Mouse (Mus musculus) ovary, adult 18-20 months (tissue): ENCODE data around the gene Macrod2.

ENCODE experiments used
- DNase-seq: peaks from one replicate; pipeline ENCODE4 v3.0.0; 2022; ENCODE audit warnings: low spot score, mixed read lengths

The Macrod2 gene

DNA sequence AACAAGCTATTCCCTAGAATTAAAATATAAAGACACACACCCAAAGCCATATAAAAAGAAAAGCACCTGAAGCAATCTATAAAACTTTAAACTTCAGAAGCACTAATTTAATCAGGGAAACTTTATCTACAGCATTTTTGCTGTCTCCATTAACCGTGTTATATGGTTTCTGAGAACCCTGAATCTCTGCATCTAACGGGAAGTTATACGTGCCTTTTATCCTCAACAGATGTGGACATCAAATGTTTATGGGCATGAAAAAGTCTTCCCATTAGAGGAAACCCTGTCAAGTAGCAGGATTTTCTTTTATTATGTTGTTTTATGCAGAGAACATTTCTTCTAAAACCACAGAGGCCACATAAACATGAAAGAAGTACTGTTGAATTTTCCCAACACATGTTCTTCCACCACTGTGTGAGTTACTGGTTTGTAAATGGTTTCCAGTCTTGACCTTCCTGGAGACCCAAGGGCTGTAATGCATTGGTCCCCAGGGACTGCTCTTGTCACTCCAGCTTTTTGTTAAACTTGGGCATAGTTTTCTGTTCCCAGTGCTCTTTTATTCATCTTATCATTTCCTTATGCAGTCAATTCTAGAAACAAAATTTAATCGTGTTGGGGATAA lies 1629.5 kb downstream of the Macrod2 start:
- DNase-seq, result no peak

DNA sequence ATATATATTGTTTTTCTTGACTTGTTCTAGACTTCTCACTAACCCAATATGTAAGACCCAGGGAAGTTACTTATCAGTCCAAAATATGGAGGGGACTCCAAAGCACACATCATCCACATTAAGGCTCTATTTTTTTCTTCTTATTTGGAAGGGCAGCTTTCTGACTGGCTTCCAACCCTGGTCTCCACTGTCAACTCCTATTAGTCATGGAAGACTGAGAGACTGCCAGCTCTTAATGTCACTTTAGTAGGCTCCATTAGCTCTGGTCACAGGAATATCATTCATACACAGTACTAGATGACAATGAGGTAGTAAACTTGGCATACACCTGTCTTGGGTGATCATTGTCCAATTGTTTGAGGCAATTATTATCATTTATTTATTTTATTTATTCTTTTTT lies 1631.6 kb downstream of the Macrod2 start:
- no peak for DNase-seq

DNA sequence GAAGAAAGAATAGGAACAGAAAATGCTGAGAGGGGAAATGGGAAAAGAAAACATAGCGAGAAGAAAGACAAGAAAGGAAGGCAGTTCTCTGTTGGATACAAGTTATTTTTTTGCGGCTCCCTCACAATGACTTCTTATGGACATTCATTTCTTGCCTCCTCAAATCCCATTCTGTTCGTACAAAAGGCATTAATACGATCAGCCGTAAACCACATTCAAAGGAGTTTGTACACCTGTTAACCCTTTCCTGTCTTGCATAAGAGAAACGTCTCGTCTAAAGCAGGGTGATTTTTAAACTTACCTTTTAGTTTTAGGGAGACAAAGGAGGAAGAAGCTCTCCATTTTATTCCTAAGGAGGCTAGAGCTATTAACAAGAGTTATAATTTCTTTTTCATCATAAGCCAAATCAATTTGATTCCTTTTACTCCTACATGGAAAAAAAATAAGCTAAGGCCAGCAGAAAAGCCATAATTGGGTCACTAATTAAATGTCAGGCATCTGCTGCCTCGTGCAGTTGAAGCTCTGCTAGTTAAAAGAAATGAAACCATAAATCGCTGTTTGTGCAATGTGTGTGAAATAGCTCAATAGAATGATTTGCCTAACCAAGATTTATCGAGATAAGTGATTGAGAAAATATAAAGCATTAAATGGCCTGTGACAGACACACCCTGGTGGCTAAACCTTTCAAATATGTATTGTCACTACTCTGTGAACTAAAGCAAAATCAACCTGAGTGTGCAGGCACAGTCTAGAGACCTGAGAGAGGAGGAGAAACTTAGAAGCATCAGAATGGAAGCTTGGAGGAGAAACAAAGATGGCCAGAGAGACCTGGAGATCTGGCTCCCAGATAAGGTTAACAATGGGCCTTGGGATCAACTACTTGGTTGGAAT lies 1635.9 kb downstream of the Macrod2 start:
- DNase-seq, result no peak

DNA sequence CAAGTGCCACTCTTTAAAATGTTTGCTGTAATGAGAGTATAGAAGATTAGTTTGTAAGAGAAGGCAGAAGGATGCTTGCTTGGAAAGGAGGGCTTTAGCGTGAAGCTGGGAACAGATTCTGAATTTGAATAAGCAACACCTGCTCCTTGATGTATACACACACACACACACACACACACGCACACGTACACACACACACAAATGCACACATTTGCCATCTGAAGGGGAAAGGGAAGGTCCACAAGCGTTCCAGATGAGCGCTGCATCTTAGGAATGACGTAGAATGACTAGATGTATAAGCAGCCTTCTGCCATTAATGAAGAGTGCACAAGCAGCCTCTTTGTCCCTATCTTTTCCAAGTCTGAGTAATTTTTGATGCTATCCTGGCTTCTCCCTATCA lies 1660.5 kb downstream of the Macrod2 start:
- no peak for DNase-seq

DNA sequence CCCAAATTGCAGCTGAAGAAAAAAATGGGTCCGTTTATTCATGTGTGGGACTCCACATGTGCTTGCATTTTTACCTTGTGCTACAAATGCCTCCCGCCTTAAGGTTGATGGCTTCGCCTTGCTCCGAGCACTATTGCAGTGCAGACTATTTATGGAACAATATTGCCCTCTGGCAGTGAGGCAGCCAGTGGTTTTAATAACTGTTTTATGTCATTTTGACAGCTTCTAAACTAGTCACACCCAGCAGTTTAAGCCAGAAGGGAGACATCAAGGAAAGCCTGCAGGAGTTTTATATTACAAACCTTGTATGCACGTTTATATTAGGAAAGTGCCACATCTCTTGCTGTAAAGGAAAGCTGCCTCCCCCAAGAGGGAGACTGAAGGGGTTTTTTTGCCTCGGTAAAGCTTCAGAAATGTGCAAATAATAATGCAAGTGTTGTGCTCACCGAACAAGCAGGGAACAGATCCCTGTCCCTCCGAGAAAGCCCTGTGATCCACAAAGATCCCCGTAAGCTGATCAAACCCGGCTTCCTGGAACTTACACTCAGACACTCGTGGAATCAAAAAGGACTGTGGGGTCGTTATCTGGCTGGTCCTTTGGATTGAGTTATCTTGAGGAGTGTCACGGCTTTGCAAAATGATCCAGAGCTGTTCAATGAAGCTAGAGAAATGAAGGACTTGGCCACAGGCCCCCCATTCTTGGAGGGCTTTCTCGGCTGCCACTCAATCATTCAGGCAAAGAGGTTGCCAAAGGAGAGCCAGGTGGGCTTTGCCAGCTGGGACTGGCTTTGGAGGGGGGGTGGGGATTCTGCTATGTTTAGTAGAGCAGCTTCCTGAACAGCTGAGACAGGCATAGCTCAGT lies 1663.0 kb downstream of the Macrod2 start:
- no peak for DNase-seq

DNA sequence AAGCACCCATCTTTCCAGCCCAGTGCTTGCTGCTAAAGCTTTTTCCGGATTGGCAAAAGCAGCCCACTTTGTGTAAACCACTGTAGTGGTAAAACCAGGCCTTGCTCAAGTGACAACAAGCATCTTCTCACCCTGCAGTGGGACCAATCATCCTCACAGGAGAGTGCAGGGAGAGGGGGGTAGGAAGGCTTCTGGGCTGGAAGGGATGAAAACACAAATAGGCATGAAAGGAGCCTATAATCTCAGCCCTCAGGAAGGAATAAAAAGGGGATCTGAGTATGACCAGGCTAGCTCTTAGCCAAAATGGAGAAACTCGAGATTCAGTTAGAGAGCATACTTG lies 1663.6 kb downstream of the Macrod2 start:
- DNase-seq, result no peak

DNA sequence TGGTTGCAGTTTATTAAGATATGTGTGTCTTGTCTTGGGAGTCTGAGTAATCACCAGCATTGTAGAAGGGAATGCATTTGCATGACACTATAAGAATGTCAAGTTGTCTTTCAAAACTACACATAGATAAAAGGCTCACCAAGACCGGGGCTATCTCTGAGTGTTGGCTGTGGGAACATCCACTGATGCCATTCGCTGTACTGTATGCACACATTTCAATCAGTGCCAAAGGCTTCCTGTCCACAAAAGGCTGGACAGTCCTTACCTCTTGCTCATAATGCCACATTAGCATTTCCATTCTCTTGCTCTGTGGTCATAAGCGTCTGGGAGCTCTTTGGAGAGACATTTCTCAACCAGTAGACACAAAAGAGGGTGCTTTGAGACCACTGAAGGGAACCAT lies 1713.8 kb downstream of the Macrod2 start:
- no peak for DNase-seq

DNA sequence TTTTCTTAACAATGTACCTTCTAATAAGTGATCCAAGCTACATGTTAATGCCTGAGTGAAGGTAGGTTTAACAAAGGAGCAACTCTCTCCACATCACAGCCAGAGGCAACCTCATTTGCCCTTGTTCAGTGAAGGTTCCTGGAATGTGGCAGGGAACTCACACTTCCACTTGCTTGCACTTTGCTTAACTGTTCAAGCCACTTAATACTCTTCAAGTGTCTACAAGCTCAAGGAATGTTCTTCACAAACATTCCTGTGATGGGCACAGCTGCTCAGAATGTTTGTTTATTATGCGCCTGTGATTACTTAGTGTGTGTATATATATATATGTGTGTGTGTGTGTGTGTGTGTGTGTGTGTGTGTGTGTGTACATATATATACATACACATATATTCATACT lies 1721.5 kb downstream of the Macrod2 start:
- no peak for DNase-seq

DNA sequence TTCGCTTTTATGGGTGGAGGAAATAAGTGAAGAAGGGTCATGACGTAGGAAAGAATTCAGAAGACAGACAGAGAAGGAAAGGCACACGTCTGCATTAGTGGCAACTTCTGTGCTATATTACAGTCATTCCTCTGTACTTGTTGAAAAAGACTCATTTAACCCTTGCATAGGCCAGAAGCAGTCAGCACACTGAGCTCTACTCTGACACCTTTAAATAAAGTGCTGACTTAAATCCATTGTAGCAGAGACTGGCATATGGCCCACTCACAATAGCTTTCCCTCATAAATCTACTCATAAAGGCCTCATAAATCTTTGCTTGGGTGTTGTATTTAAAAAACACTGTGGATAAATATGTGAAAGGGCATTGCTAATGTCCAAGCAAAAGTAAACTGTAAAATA lies 1733.0 kb downstream of the Macrod2 start:
- DNase-seq, result no peak

DNA sequence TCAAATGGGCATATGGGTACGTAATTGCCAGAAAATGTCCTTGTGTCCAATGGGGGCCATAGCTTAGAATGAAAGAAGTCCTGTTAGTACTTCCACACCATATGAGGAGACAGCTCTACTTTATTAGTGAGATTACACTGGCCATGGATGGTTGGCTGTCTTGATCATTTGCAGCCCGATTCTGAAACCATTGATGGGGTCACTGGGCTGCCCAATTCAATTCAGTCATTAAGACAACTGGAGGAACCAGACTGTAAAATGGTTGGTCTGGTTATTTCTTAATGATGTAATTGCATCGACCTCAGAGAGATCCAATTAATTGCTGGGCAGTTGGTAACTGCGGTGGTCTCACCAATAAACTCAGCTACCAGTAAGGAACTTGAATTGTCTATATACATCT lies 1734.1 kb downstream of the Macrod2 start:
- DNase-seq, result no peak

DNA sequence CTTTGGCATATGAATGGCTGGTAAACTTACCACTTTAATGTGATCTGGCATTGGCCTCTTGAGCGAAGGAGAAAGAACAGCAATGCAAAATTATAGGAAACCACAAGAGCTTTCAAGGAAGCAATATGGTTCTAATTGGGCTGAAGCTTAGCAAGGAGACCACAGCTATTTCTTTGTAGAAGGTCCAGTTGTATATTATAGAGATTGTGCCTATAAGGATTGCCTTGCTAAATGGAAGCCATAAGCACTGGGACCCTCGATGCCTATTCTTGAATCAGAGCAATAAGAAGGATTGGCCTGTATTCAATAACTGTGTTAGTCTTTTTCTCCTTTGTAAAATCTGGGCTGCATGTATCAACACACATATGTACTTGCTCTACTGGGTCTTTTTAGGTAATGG lies 1754.2 kb downstream of the Macrod2 start:
- no peak for DNase-seq

DNA sequence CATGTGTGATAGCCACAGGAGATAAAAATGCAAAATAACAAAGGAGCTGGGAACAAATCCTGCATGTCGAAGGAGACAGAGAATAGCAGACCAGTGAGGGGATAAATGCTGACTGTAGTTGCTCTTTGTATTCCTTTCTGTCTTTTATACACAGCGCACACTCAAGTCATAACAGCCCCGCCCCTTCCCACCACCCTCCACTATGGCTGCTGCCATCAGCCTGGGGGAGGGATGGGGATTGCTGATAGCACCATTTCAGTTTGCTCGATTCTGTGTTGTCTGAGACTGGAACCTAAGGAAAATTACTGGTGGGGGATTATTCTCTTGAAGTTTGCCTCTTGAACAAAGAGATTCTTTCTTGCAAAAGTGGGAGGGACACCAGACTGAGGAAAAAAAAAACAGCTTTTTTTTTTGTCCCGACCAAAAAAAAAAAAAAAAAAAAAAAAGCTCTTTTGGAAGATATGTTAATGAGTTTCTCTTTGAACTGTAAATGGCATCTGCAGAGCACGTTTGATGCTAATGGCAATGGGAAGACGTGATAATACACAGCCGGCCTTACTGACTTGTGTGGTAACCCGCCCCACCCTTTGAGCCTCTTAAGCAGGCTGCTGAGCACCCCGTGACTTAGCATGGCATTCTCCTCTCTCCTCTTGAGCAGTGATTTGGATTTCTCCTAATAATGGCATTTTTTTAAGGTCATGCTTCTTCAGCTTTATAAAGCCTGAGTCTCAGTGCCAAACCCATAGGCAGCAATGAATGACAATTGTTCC lies 1768.6 kb downstream of the Macrod2 start:
- DNase-seq, result no peak

DNA sequence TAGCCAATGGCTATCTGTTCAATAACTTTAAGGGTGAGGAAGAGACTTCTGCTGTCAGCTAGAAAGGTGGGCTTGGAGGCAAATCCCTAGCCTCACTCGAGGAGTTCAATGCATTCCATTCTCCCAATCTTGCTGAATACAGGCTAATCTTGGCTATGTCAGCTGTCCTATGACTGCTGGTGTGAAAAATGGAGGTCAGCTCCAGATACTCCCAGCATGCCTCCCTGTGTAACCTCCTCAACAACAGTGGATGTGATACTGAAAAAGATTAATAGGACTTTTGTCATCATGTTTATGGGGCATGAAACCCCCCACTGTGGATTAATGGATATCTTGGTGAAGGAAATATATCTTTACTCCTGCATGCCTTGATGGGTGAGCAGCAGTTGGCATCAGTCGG lies 1774.5 kb downstream of the Macrod2 start:
- no peak for DNase-seq

DNA sequence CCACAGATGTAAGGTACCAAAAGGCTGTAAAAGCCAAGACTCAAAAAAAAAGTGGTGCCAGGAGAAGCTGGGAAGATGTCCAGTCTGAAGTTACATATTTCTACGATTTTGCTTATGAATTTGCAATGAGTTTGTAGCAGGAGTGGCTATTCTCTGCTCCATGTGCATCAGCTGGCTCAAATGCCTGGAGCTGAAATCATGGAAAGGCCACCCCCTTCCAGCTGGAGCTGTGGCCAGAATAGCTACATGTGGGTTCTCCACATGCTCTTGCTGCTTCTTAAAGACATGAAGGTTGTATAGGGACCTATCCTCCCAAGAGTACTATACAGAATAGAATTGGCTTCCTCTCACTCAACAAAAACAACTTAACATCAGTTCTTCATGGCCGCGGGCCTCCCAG lies 1777.6 kb downstream of the Macrod2 start:
- no peak for DNase-seq

DNA sequence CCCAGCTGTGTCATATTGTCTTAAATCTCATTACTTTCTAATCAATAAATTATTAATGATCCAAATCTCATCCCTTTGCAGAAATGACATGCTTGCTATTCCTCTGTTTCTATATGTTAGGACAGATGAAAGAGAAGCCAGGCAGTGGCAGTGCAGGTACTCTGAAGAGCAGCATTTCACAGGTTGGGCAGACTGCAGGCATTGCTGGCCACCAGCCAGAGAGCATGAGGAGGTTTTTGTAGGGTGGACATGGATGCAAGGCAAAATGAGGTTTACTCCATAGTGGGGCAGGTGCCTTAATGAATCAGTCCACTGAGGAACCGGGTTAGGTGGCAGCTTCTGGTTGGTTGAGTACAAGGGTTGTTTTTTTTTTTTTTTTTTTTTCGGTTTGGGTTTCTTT lies 1778.9 kb downstream of the Macrod2 start:
- no peak for DNase-seq

DNA sequence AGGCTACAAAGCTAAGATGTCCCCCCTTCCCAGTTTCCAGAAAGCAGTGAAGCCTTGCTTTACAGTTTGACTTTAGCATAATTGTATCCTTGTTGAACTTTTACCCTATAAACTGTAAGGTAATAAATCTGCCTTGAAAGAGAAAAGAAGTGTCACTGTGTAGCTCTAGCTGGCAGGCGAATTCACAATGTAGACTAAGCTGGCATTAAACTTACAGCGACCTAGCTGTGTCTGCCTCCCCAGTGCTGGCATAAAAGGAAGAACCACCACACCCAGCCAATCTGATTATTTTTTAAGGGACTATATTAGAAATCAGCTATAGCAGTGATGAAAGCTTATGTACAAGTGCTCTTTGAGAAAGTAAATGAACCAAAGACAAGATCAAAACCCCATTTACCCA lies 1791.8 kb downstream of the Macrod2 start:
- DNase-seq, result no peak

DNA sequence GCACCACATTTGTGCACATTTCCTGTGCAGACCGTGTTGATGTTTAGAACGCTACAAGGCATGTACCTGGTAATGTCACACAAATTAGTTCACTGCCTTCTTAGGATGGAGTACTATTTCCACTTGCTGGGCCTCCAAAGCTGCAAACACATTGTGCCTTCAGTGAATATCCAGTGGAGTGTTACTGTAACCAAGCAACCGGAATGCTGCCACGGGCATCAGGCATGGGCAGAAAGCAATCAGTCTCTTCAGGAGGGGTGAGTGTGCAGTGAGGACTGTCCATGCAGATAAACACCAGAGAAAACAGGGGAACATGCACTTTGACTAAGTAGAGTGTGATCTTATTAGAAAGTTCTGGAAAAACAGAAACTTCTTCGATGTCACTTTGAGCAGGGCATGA lies 1792.3 kb downstream of the Macrod2 start:
- DNase-seq, result no peak

DNA sequence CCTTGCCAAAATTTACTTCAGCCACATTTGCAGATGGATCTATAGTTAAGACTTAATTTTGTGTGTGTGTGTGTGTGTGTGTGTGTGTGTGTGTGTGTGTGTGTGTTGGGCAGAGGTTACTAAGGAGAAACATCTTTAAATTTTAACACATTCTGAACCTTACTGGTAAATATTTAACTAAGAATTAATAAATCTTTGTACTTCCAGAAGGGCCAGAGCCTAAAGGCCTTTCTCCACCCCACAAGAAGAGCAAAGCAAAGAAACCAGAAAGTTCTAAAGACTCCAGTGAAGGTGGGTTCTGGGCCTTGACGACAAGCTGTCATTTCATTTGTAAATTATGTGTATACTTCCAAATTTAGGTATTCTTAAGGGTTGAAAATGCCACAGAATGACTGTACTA lies 1822.3 kb downstream of the Macrod2 start:
- DNase-seq, result no peak

DNA sequence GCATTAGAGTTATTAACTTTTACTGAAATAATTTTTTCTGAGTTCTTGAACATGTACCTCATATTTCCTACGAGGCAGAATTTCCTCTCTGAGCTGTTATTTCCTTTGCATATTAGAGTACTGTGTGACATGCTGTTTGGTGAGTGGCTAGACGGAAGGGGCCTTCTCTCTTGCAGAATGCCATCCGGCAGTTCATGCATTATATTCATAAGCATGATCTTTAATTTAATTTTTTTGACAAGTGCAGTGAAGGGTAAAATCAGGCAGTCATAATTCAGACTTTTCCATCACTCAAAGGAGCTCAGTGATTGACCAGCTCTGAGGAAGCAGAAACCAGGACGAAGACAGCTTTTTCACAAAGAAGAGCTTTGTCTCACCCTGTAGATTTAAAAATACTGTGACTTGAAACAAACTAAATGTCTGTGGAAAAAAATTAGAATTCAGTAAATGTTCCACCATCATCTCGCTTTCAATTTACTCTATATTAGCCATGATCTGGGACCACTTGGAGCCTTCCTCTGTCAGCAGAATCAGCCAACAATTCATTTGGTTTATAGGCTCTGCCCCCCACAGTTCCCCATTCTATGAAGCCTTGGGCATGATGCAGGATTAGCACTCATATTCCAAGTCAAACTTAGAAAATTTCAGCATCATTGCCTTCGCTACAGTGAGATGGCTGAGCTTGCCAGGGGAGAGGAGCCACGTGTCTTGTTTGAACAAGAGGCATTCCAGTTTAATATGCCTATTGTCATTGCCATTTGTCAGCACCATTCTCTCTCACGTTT lies 1827.2 kb downstream of the Macrod2 start:
- no peak for DNase-seq

DNA sequence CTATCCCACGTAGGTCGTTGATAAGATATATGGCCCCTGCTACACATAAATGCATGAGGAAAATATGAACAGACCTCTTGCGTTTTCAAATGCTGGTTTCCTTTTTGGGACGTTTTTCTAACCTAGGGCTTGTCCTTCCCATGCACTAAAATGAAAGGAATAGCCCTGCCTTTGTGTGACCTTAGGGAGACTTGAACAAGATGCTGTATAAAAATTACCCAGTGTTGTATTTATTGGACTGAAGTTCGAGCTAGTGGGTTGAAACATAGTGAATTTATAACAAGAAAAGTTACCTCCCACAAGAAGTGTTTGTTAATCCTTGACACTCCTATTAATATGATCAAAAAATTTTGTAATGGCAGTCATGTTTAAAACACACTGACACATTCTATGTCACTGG lies 1827.8 kb downstream of the Macrod2 start:
- DNase-seq, result no peak

DNA sequence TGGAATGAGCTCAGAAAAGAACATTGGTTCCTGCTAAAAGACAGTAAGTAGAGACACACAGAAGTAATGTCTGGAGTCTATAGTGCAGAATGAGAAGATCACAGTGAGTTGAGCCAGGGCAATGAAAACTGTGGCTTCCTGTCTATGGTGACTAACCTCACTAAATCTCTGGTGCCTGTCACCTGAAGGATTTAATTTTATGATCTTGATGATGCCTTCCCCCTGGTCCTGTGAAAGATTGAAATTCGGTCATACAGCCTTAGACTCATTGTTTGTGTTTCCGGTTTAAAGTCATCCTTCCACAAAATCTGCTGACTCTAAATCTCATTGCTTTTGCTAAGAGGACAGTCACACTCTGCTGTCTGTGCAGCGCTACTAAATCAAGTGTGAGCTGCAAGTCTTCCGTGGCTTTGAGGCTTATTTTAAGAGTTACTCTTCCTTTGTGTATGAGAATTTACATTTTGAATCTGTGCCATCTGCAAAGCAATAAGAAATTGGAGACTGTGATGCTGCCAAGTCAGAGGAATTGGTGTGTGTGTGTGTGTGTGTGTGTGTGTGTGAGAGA lies 1836.0 kb downstream of the Macrod2 start:
- DNase-seq, result no peak
